Mouse (Mus musculus) liver, embryonic 11.5 days (tissue): Measurements from ENCODE around the gene Prrc2b. TPM values are rescaled to one million over a fixed set of nuclear protein-coding genes. Genes with fewer than 3 reads are reported as not detected.

Experiments used
- ATAC-seq: fragments of 200-750 bp; cut with Nextera tagmentation; replicated peaks from 2 replicates; pipeline ENCODE4 v1.8.0; 2017; ENCODE audit warnings: moderate number of reproducible peaks, mild to moderate bottlenecking, moderate TSS enrichment, moderate library complexity; ENCODE audit not compliant: low FRiP score
- DNase-seq: peaks from one replicate; pipeline ENCODE4 v3.0.0-alpha.2; 2017; ENCODE audit warnings: low spot score
- H3K27ac ChIP-seq: fragments of 300-500 bp; sonication (generic); 2 replicates; pipeline ENCODE4 v1.5.1; 2014; ENCODE audit warnings: mild to moderate bottlenecking, low read depth, low read length, control low read depth
- H3K27me3 ChIP-seq: fragments of 300-500 bp; sonication (generic); replicated peaks from 2 replicates; pipeline ENCODE4 v1.6.1; 2014; ENCODE audit warnings: low read length, mixed read lengths; ENCODE audit not compliant: control insufficient read depth, insufficient read depth
- H3K36me3 ChIP-seq: fragments of 300-500 bp; sonication (generic); 2 replicates; pipeline ENCODE4 v1.6.1; 2014; ENCODE audit warnings: mild to moderate bottlenecking, low read length, moderate library complexity, mixed read lengths; ENCODE audit not compliant: control insufficient read depth, insufficient read depth
- H3K4me1 ChIP-seq: fragments of 300-500 bp; sonication (generic); replicated peaks from 2 replicates; pipeline ENCODE4 v1.6.1; 2014; ENCODE audit warnings: low read length, mixed read lengths; ENCODE audit not compliant: control insufficient read depth, insufficient read depth
- H3K4me2 ChIP-seq: fragments of 300-500 bp; sonication (generic); 2 replicates; pipeline ENCODE4 v1.6.1; 2014; ENCODE audit warnings: mild to moderate bottlenecking, control low read depth, moderate library complexity
- H3K4me3 ChIP-seq: fragments of 300-500 bp; sonication (generic); 2 replicates; pipeline ENCODE4 v1.5.1; 2014; ENCODE audit warnings: low read depth, low read length, control low read depth
- H3K9ac ChIP-seq: fragments of 300-500 bp; sonication (generic); 2 replicates; pipeline ENCODE4 v1.6.1; 2014; ENCODE audit warnings: low read depth, low read length, control low read depth
- H3K9me3 ChIP-seq: fragments of 300-500 bp; sonication (generic); 2 replicates; pipeline ENCODE4 v1.6.1; 2016; ENCODE audit warnings: low read length, inconsistent platforms, mixed read lengths; ENCODE audit not compliant: control insufficient read depth
- WGBS: fragments of 180-500 bp; shearing (Covaris S2); extraction: QIAGEN DNeasy Blood & Tissue Kit; methylation state at CpG from one replicate; pipeline ENCODE4 v1.1.7; 2014; 5-methylcytosine and 5-hydroxymethylcytosine counted together
- polyA plus RNA-seq: library from polyadenylated mRNA; unstranded; fragments of >200 nt; fragmentation: Nextera tagmentation; extraction: Ambion mirVana; gene quantifications from 2 replicates; pipeline ENCODE4 v1.2.1, GENCODE M21; 2014

Prrc2b gene
- polyA plus RNA-seq, 1 experiment from 2014 or later = 48.1 TPM

DNA sequence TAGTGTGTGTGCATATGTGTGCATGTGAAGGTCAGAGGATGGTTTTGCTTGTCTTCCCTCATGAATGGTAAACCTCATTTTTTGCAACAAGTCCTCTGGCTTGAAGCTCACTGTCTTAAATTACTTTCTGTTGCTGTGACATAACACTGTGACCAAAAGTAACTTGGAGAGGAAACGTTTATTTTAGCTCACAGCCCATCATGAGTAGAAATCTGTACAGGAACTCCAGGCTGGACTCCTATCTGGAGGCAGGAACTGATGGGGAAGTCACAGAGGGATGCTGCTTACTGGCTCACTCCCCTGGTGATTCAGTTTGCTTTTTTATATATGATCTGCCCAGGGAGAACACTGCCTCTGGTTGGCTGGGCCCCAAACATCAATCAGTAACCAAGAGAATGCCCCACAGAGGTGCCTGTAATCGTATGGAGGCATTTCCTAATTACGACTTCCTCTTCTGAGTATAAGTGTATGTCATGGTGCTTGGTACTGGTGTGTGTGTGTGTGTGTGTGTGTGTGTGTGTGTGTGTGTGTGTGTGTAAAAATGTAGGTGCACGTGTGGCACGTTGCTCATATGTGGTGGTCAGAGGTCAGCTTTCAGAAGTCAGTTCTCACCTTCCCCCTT, 38.3 kb downstream of the Prrc2b start:
- Histone ChIP-seq H3K4me2 (no peak overlapping the region), H3K27me3 (no peaks in the 10 kb centered on the region), H3K9ac (no peak overlapping the region), H3K27ac (no peak overlapping the region), H3K4me1 (no peaks in the 10 kb centered on the region), H3K9me3 (no peaks in the 10 kb centered on the region), H3K36me3 (peaks cover 58% of the 10 kb centered on the region), H3K4me3 (no peak overlapping the region)
- DNase-seq (no peak), ATAC-seq (no peak)
- WGBS = 83% methylated on average over 5 of the region's 5 CpGs

DNA sequence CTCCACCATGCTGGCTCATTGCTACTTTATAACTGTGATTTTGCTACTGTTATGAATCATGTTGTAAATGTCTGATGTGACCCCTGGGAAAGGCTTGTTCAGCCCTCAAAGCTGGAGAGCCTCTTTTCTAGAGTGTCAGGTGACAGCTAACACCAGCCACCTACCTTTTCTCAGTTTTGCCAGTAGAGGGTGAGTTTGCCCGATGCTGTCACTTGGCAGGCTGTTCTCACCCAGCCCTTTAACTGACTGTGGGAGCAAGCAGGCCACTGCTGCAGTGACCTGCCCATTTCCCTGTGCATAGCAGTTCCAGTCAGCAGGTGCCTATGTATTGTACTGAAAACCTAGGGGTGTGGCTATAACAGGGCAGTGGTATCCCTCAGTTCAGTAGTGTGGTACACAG, 39.7 kb downstream of the Prrc2b start:
- Histone ChIP-seq H3K4me2 (no peak overlapping the region), H3K9me3 (no peaks in the 10 kb centered on the region), H3K27ac (no peak overlapping the region), H3K4me3 (no peak overlapping the region), H3K27me3 (no peaks in the 10 kb centered on the region), H3K9ac (no peak overlapping the region), H3K4me1 (no peaks in the 10 kb centered on the region), H3K36me3 (peaks cover 65% of the 10 kb centered on the region)
- ATAC-seq (no peak), DNase-seq (no peak)
- WGBS = 72% methylated on average over 1 of the region's 1 CpGs

DNA sequence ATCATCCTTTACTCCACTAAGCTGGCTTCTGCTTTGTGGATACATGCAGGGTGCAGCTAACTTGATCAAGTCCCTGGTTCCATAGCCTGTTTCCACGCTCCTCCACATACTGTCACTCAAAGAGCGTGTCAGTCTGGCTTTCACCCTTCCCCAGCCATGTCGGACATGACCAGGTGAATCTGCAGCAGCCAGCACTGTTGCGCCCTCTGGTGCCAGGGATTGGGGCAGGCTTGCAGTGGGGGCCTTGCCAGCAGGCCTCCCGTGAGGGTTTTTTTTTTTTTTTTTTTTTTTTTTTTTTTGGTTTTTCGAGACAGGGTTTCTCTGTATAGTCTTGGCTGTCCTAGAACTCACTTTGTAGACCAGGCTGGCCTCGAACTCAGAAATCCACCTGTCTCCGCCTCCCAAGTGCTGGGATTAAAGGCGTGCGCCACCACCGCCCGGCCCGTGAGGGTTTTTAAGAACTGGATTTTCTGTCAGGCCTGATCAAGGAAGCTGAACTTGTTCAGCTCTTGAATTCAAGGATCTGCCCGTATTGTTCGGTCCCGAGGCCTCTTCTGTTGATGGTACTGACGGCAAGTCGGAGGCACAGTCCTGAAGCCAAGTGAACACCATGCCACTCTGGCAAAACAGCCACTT, 41.1 kb downstream of the Prrc2b start:
- H3K9ac ChIP-seq = no peak overlapping the region
- no peaks in the 10 kb centered on the region for H3K9me3 ChIP-seq
- H3K4me1 ChIP-seq = no peaks in the 10 kb centered on the region
- DNase-seq = peak; percentile 60
- peak; percentile 58; the same call in 1 of the 2 replicates for ATAC-seq
- WGBS = 85% methylated on average over 16 of the region's 18 CpGs
- peaks cover 64% of the 10 kb centered on the region for H3K36me3 ChIP-seq
- no peak overlapping the region for H3K4me2 ChIP-seq
- no peaks in the 10 kb centered on the region for H3K27me3 ChIP-seq
- H3K4me3 ChIP-seq = no peak overlapping the region
- no peak overlapping the region for H3K27ac ChIP-seq

DNA sequence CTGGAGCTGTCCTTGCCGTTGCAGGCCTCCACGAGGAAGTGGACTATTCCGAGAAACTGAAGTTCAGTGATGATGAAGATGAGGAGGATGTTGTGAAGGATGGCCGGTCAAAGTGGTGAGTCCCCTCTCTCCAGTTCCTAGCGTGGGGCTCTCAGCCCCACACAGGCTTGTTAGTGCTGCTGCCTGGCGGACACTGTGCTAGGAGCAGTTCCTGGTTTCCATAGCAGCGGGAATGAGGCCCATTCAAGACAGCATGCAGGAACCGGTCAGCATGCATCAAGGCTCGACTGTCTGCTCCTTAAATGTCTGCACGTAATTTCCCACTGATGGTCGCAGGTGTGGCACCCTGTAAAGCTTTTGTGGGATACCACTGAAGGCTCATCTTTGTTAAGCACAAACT, 48.1 kb downstream of the Prrc2b start:
- Histone ChIP-seq H3K9ac (no peak overlapping the region), H3K36me3 (peaks cover 82% of the 10 kb centered on the region), H3K4me1 (no peaks in the 10 kb centered on the region), H3K4me3 (no peak overlapping the region), H3K27me3 (no peaks in the 10 kb centered on the region), H3K4me2 (no peak overlapping the region), H3K9me3 (no peaks in the 10 kb centered on the region), H3K27ac (no peak overlapping the region)
- DNase-seq (no peak), ATAC-seq (no peak)
- WGBS = 88% methylated on average over 11 of the region's 11 CpGs

DNA sequence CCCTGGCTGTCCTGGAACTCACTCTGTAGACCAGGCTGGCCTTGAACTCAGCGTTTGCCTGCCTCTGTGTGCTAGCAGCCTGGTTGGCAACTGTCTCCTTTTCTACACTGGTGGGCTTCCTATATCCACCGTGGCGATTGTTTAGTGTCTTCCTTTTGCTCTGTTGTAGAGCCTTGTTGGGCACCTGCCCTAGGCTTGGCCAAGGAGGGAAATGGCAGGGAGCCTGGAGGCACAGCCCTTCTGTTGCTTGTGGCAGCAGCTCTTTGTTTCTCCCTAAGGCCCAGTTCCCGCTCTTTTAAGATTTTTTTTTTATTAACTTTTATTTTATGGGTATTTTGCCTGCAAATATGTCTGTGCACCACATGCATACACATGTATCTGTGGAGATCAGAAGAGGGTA, 49.2 kb downstream of the Prrc2b start:
- ATAC-seq (no peak), DNase-seq (no peak)
- H3K27me3 ChIP-seq = no peaks in the 10 kb centered on the region
- WGBS = 94% methylated on average over 4 of the region's 4 CpGs
- no peak overlapping the region for H3K27ac ChIP-seq
- no peak overlapping the region for H3K4me2 ChIP-seq
- H3K9me3 ChIP-seq = no peaks in the 10 kb centered on the region
- H3K9ac ChIP-seq = no peak overlapping the region
- peaks cover 79% of the 10 kb centered on the region for H3K36me3 ChIP-seq
- no peaks in the 10 kb centered on the region for H3K4me1 ChIP-seq
- no peak overlapping the region for H3K4me3 ChIP-seq

DNA sequence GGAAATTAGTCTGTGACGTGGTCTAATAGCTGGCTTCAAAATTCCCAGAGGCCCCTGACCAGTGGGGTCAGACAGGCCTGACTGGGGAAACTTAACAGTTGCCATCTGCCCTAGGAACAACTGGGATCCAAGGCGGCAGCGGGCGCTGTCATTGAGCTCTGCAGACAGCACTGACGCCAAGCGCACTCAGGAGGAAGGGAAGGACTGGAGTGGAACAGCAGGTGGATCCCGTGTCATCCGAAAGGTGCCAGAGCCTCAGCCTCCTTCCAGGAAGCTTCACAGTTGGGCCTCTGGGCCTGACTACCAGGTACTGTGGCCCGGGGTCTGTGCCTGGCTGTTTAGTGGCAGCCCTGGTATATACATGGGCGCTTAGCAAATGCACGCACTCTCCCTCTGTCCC, 49.8 kb downstream of the Prrc2b start:
- 92% methylated on average over 11 of the region's 11 CpGs for whole genome bisulfite sequencing
- H3K27me3 ChIP-seq = no peaks in the 10 kb centered on the region

DNA sequence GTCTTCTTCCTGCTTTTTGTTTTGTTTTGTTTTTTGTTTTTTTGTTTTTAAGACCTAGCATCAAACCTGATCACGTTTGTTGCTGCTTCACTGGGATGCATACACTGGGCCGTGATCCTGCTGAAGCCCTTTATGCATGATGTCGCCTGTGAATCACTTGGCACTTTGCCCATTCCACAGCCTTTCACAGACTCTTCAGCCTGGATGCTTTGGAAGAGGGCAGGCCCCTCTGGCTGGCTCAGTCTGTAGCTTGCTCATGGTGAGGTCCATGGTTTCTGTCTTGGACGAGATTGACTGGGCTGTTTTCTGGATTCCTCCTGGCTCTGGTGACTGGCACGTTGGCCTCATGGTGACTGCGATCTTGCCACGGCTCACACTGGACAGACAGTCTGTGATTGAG, 50.6 kb downstream of the Prrc2b start:
- ATAC-seq (no peak), DNase-seq (no peak)
- H3K4me1 ChIP-seq = no peaks in the 10 kb centered on the region
- no peak overlapping the region for H3K27ac ChIP-seq
- 89% methylated on average over 7 of the region's 7 CpGs for WGBS
- no peaks in the 10 kb centered on the region for H3K9me3 ChIP-seq
- H3K4me3 ChIP-seq = no peak overlapping the region
- H3K4me2 ChIP-seq = no peak overlapping the region
- H3K27me3 ChIP-seq = no peaks in the 10 kb centered on the region
- H3K36me3 ChIP-seq = peaks cover 81% of the 10 kb centered on the region
- no peak overlapping the region for H3K9ac ChIP-seq

More for the DNA sequence above, 49.8 kb downstream of the Prrc2b start:
- Histone ChIP-seq H3K4me1 (no peaks in the 10 kb centered on the region), H3K9me3 (no peaks in the 10 kb centered on the region), H3K4me2 (no peak overlapping the region), H3K4me3 (no peak overlapping the region), H3K27ac (no peak overlapping the region), H3K9ac (no peak overlapping the region), H3K36me3 (peaks cover 77% of the 10 kb centered on the region)
- DNase-seq (no peak), ATAC-seq (no peak)

DNA sequence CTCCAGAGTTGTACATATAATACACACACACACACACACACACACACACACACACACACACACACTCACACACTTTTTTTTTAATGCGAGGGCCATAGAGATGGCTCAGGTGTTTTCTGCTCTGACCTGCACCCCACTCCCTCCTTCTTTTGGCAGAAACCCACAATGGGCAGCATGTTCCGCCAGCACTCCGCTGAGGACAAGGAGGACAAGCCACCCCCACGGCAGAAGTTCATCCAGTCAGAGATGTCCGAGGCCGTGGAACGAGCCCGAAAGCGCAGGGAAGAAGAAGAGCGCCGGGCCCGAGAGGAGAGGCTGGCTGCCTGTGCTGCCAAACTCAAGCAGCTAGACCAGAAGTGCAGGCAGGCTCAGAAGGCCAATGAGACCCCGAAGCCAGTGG, 53.0 kb downstream of the Prrc2b start:
- DNase-seq = no peak
- no peak overlapping the region for H3K9ac ChIP-seq
- WGBS = 97% methylated on average over 13 of the region's 13 CpGs
- no peak overlapping the region for H3K4me3 ChIP-seq
- H3K4me2 ChIP-seq = no peak overlapping the region
- H3K9me3 ChIP-seq = no peaks in the 10 kb centered on the region
- no peaks in the 10 kb centered on the region for H3K27me3 ChIP-seq
- H3K27ac ChIP-seq = no peak overlapping the region
- no peaks in the 10 kb centered on the region for H3K4me1 ChIP-seq
- H3K36me3 ChIP-seq = peaks cover 86% of the 10 kb centered on the region
- ATAC-seq = no peak

DNA sequence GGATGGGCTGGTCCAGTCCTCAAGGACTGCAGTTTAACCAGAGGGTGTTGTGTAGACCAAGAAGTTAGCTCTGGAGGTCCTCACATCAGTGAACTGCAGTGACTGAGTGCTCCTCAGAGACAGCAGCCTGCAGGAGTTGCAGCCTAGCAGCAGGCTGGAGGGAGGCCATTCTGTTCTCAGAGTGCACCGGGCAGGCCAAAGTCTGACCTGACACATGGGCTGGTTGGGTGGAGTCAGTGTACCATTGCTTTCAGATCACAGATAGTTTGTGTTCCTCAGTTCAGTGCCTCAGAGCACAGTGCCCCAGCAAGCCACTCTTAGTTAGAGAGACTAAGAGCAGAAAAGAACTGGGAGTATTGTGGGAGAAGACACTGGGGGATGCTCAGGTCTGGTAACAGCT, 56.8 kb downstream of the Prrc2b start:
- H3K9me3 ChIP-seq = no peaks in the 10 kb centered on the region
- H3K9ac ChIP-seq = no peak overlapping the region
- H3K4me3 ChIP-seq = no peak overlapping the region
- H3K36me3 ChIP-seq = peaks cover 81% of the 10 kb centered on the region
- H3K27me3 ChIP-seq = no peaks in the 10 kb centered on the region
- no peak overlapping the region for H3K27ac ChIP-seq
- 86% methylated on average over 1 of the region's 1 CpGs for WGBS
- DNase-seq (no peak), ATAC-seq (no peak)
- no peak overlapping the region for H3K4me2 ChIP-seq
- no peaks in the 10 kb centered on the region for H3K4me1 ChIP-seq
